Mouse (Mus musculus): ENCODE data around the gene Itga1. TPM values are rescaled to one million over a fixed set of nuclear protein-coding genes. Genes with fewer than 3 reads are reported as not detected.

Gene Itga1
- polyA plus RNA-seq, 1 experiment from 2014 or later: 5.6 TPM

GRCm38 (mm10) chr13:115003444-115004053 lies 98.2 kb downstream of the Itga1 start:
- WGBS: 59% methylated on average over 7 of the region's 7 CpGs
- ATAC-seq: no peak
- H3K4me1 ChIP-seq: peaks cover 8% of the 10 kb centered on the region; the same call in 1 of the 2 replicates

GRCm38 (mm10) chr13:115002837-115003236 lies 98.9 kb downstream of the Itga1 start:
- Histone ChIP-seq H3K4me3 (no peak overlapping the region), H3K27me3 (no peaks in the 10 kb centered on the region), H3K9ac (no peak overlapping the region), H3K36me3 (ENCODE audit: poor library complexity, severe bottlenecking) (no peaks in the 10 kb centered on the region), H3K4me1 (peaks cover 8% of the 10 kb centered on the region; the same call in 1 of the 2 replicates), H3K9me3 (replicated peaks) (no peaks in the 10 kb centered on the region), H3K4me2 (no peak overlapping the region), H3K27ac (no peak overlapping the region)
- ATAC-seq: no peak
- WGBS: 91% methylated on average over 3 of the region's 3 CpGs

More at GRCm38 (mm10) chr13:115003444-115004053, 98.2 kb downstream of the Itga1 start:
- no peak overlapping the region for H3K27ac ChIP-seq
- H3K4me2 ChIP-seq: no peak overlapping the region
- H3K9me3 ChIP-seq (replicated peaks): no peaks in the 10 kb centered on the region
- no peaks in the 10 kb centered on the region for H3K27me3 ChIP-seq
- no peaks in the 10 kb centered on the region for H3K36me3 ChIP-seq (ENCODE audit: poor library complexity, severe bottlenecking)
- H3K9ac ChIP-seq: no peak overlapping the region
- no peak overlapping the region for H3K4me3 ChIP-seq

GRCm38 (mm10) chr13:115002155-115002554 lies 99.6 kb downstream of the Itga1 start:
- Histone ChIP-seq H3K4me2 (no peak overlapping the region), H3K9me3 (replicated peaks) (no peaks in the 10 kb centered on the region), H3K27me3 (no peaks in the 10 kb centered on the region), H3K36me3 (ENCODE audit: poor library complexity, severe bottlenecking) (no peaks in the 10 kb centered on the region), H3K4me3 (no peak overlapping the region), H3K27ac (no peak overlapping the region), H3K9ac (no peak overlapping the region), H3K4me1 (peaks cover 8% of the 10 kb centered on the region; the same call in 1 of the 2 replicates)
- WGBS: 91% methylated on average over 5 of the region's 5 CpGs
- no peak for ATAC-seq

GRCm38 (mm10) chr13:114999582-114999981 lies 102.2 kb downstream of the Itga1 start:
- H3K4me2 ChIP-seq: no peak overlapping the region

GRCm38 (mm10) chr13:114998100-114998499 lies 103.7 kb downstream of the Itga1 start:
- no peak overlapping the region for H3K27ac ChIP-seq
- no peak for ATAC-seq
- no peak overlapping the region for H3K9ac ChIP-seq
- H3K36me3 ChIP-seq (ENCODE audit: poor library complexity, severe bottlenecking): no peaks in the 10 kb centered on the region
- no peaks in the 10 kb centered on the region for H3K27me3 ChIP-seq
- H3K9me3 ChIP-seq (replicated peaks): no peaks in the 10 kb centered on the region
- H3K4me1 ChIP-seq: 0 out of 2 replicates have a peak, but pooled peaks cover 2% of the 10 kb centered on the region
- H3K4me3 ChIP-seq: no peak overlapping the region
- 93% methylated on average over 10 of the region's 10 CpGs for WGBS
- no peak overlapping the region for H3K4me2 ChIP-seq

More at GRCm38 (mm10) chr13:114999582-114999981, 102.2 kb downstream of the Itga1 start:
- Histone ChIP-seq H3K27ac (no peak overlapping the region), H3K9ac (no peak overlapping the region), H3K36me3 (ENCODE audit: poor library complexity, severe bottlenecking) (no peaks in the 10 kb centered on the region), H3K4me1 (no peaks in the 10 kb centered on the region), H3K27me3 (no peaks in the 10 kb centered on the region), H3K4me3 (no peak overlapping the region), H3K9me3 (replicated peaks) (no peaks in the 10 kb centered on the region)
- ATAC-seq: no peak
- 96% methylated on average over 4 of the region's 4 CpGs for WGBS

- H3K4me1 ChIP-seq: peaks cover 14% of the 10 kb centered on the region
- H3K27me3 ChIP-seq: no peaks in the 10 kb centered on the region
- 8% methylated on average over 14 of the region's 14 CpGs for WGBS
- H3K4me2 ChIP-seq: peak overlapping the region; percentile 38
- ATAC-seq: peak; percentile 91
- H3K4me3 ChIP-seq: no peak overlapping the region
- H3K27ac ChIP-seq: peak overlapping the region; percentile 74
- H3K36me3 ChIP-seq (ENCODE audit: poor library complexity, severe bottlenecking): no peaks in the 10 kb centered on the region
- no peaks in the 10 kb centered on the region for H3K9me3 ChIP-seq (replicated peaks)
- no peak overlapping the region for H3K9ac ChIP-seq
Observed at GRCm38 (mm10) chr13:114992260-114993014, 109.3 kb downstream of the Itga1 start.

- Histone ChIP-seq H3K36me3 (ENCODE audit: poor library complexity, severe bottlenecking) (no peaks in the 10 kb centered on the region), H3K4me1 (peaks cover 9% of the 10 kb centered on the region), H3K4me3 (no peak overlapping the region), H3K27me3 (no peaks in the 10 kb centered on the region), H3K27ac (no peak overlapping the region), H3K4me2 (no peak overlapping the region), H3K9ac (no peak overlapping the region), H3K9me3 (replicated peaks) (no peaks in the 10 kb centered on the region)
- no peak for ATAC-seq
- WGBS: 80% methylated on average over 6 of the region's 6 CpGs
Observed at GRCm38 (mm10) chr13:114987668-114988067, 114.1 kb downstream of the Itga1 start.

- Histone ChIP-seq H3K4me3 (no peak overlapping the region), H3K27ac (no peak overlapping the region), H3K27me3 (no peaks in the 10 kb centered on the region), H3K4me1 (peaks cover 4% of the 10 kb centered on the region), H3K4me2 (no peak overlapping the region), H3K36me3 (ENCODE audit: poor library complexity, severe bottlenecking) (no peaks in the 10 kb centered on the region), H3K9ac (no peak overlapping the region), H3K9me3 (replicated peaks) (no peaks in the 10 kb centered on the region)
- 71% methylated on average over 2 of the region's 2 CpGs for WGBS
- ATAC-seq: no peak
Observed at GRCm38 (mm10) chr13:114987161-114987560, 114.6 kb downstream of the Itga1 start.

GRCm38 (mm10) chr13:114984658-114985057 lies 117.1 kb downstream of the Itga1 start:
- Histone ChIP-seq H3K4me1 (no peaks in the 10 kb centered on the region), H3K36me3 (ENCODE audit: poor library complexity, severe bottlenecking) (no peaks in the 10 kb centered on the region), H3K27ac (no peak overlapping the region), H3K9me3 (replicated peaks) (no peaks in the 10 kb centered on the region), H3K9ac (no peak overlapping the region), H3K27me3 (no peaks in the 10 kb centered on the region), H3K4me3 (no peak overlapping the region), H3K4me2 (no peak overlapping the region)
- WGBS: 96% methylated on average over 1 of the region's 1 CpGs
- ATAC-seq: no peak

- Histone ChIP-seq H3K4me3 (no peak overlapping the region), H3K27me3 (no peaks in the 10 kb centered on the region), H3K4me2 (no peak overlapping the region), H3K9ac (no peak overlapping the region), H3K27ac (no peak overlapping the region), H3K4me1 (no peaks in the 10 kb centered on the region), H3K9me3 (replicated peaks) (no peaks in the 10 kb centered on the region), H3K36me3 (ENCODE audit: poor library complexity, severe bottlenecking) (no peaks in the 10 kb centered on the region)
- no peak for ATAC-seq
- WGBS: 84% methylated on average over 7 of the region's 7 CpGs
Observed at GRCm38 (mm10) chr13:114983116-114983515, 118.6 kb downstream of the Itga1 start.

GRCm38 (mm10) chr13:114980831-114981419 lies 120.8 kb downstream of the Itga1 start:
- H3K9ac ChIP-seq: no peak overlapping the region
- peak; percentile 62 for ATAC-seq
- no peak overlapping the region for H3K4me3 ChIP-seq

GRCm38 (mm10) chr13:114974484-114975042 lies 127.2 kb downstream of the Itga1 start:
- Histone ChIP-seq H3K4me3 (no peak overlapping the region), H3K36me3 (ENCODE audit: poor library complexity, severe bottlenecking) (no peaks in the 10 kb centered on the region), H3K9me3 (replicated peaks) (no peaks in the 10 kb centered on the region), H3K27me3 (no peaks in the 10 kb centered on the region), H3K4me1 (no peaks in the 10 kb centered on the region), H3K9ac (no peak overlapping the region), H3K4me2 (no peak overlapping the region), H3K27ac (no peak overlapping the region)
- no peak for ATAC-seq
- WGBS: 77% methylated on average over 6 of the region's 6 CpGs

More at GRCm38 (mm10) chr13:114980831-114981419, 120.8 kb downstream of the Itga1 start:
- Histone ChIP-seq H3K36me3 (ENCODE audit: poor library complexity, severe bottlenecking) (no peaks in the 10 kb centered on the region), H3K27ac (no peak overlapping the region), H3K4me1 (no peaks in the 10 kb centered on the region), H3K27me3 (no peaks in the 10 kb centered on the region), H3K4me2 (no peak overlapping the region), H3K9me3 (replicated peaks) (no peaks in the 10 kb centered on the region)
- WGBS: 39% methylated on average over 9 of the region's 10 CpGs
